Mouse (Mus musculus) stomach, embryonic 14.5 days (tissue): ENCODE data around the gene Gm21969. TPM values are rescaled to one million over a fixed set of nuclear protein-coding genes. Genes with fewer than 3 reads are reported as not detected.

Experiments
- ATAC-seq: fragments of 200-750 bp; cut with Nextera tagmentation; 2 replicates; pipeline ENCODE4 v1.8.0; 2017; ENCODE audit warnings: low read depth, moderate TSS enrichment; ENCODE audit not compliant: insufficient number of reproducible peaks, insufficient read depth, low FRiP score
- H3K27ac ChIP-seq: fragments of 300-500 bp; sonication (generic); 2 replicates; pipeline ENCODE4 v1.5.1; 2014; ENCODE audit warnings: mild to moderate bottlenecking, low read length, moderate library complexity, mixed read lengths
- H3K27me3 ChIP-seq: fragments of 300-500 bp; sonication (generic); 2 replicates; pipeline ENCODE4 v1.6.1; 2014; ENCODE audit warnings: low read length, control low read depth, mixed read lengths; ENCODE audit not compliant: control insufficient read depth, insufficient read depth
- H3K36me3 ChIP-seq: fragments of 300-500 bp; sonication (generic); 2 replicates; pipeline ENCODE4 v1.6.1; 2014; ENCODE audit warnings: mild to moderate bottlenecking, control low read depth, low read length, moderate library complexity, mixed read lengths; ENCODE audit not compliant: control insufficient read depth, insufficient read depth
- H3K4me1 ChIP-seq: fragments of 300-500 bp; sonication (generic); 2 replicates; pipeline ENCODE4 v1.6.1; 2014; ENCODE audit warnings: low read length, control low read depth, mixed read lengths; ENCODE audit not compliant: control insufficient read depth, insufficient read depth
- H3K4me2 ChIP-seq: fragments of 300-500 bp; sonication (generic); replicated peaks from 2 replicates; pipeline ENCODE4 v1.6.1; 2014; ENCODE audit warnings: low read depth, low read length, control low read depth
- H3K4me3 ChIP-seq: fragments of 300-500 bp; sonication (generic); 2 replicates; pipeline ENCODE4 v1.5.1; 2014; ENCODE audit warnings: low read depth, low read length, control low read depth
- H3K9ac ChIP-seq: fragments of 300-500 bp; sonication (generic); replicated peaks from 2 replicates; pipeline ENCODE4 v1.6.1; 2014; ENCODE audit warnings: low read depth, mild to moderate bottlenecking, control low read depth, low read length, moderate library complexity, mixed read lengths
- H3K9me3 ChIP-seq: fragments of 300-500 bp; sonication (generic); 2 replicates; pipeline ENCODE4 v1.6.1; 2016; ENCODE audit warnings: low read depth, low read length, control low read depth; ENCODE audit not compliant: control insufficient read depth
- WGBS: fragments of 180-500 bp; shearing (Covaris S2); extraction: QIAGEN DNeasy Blood & Tissue Kit; methylation state at CpG from one replicate; pipeline ENCODE4 v1.1.7; 2014; 5-methylcytosine and 5-hydroxymethylcytosine counted together
- polyA plus RNA-seq: library from polyadenylated mRNA; unstranded; fragments of >200 nt; fragmentation: Nextera tagmentation; extraction: Ambion mirVana; gene quantifications from 2 replicates; pipeline ENCODE4 v1.2.1, GENCODE M21; 2014

Gm21969 gene
- not detected in 2 replicates for polyA plus RNA-seq

GRCm38 (mm10) chr4:139602357-139603244, at the start of gene Gm21969:
TSS of gene Gm21969 (plus strand) at chr4:139603186.
- peaks cover 10% of the 10 kb centered on the region; the same call in 1 of the 2 replicates for H3K36me3 ChIP-seq
- no peaks in the 10 kb centered on the region for H3K27me3 ChIP-seq
- WGBS = 50% methylated on average over 14 of the region's 14 CpGs
- no peak within 1 kb of the TSS for H3K4me3 ChIP-seq
- peaks cover 45% of the 10 kb centered on the region for H3K4me1 ChIP-seq
- peak within 1 kb of the TSS; percentile 83 for H3K27ac ChIP-seq
- H3K9ac ChIP-seq = no peak within 1 kb of the TSS; the same call in 1 of the 2 replicates
- no peak for ATAC-seq
- no peaks in the 10 kb centered on the region for H3K9me3 ChIP-seq
- no peak within 1 kb of the TSS for H3K4me2 ChIP-seq

- no peak overlapping the region for H3K4me2 ChIP-seq
- no peaks in the 10 kb centered on the region for H3K9me3 ChIP-seq
- no peaks in the 10 kb centered on the region for H3K36me3 ChIP-seq
- ATAC-seq = no peak
- no peak overlapping the region for H3K27ac ChIP-seq
- H3K4me1 ChIP-seq = no peaks in the 10 kb centered on the region
- H3K27me3 ChIP-seq = no peaks in the 10 kb centered on the region
- no peak overlapping the region for H3K9ac ChIP-seq
- H3K4me3 ChIP-seq = no peak overlapping the region
- WGBS = 80% methylated on average over 11 of the region's 11 CpGs
Observed at GRCm38 (mm10) chr4:139555235-139555634, 47.8 kb upstream of the Gm21969 start.

DNA sequence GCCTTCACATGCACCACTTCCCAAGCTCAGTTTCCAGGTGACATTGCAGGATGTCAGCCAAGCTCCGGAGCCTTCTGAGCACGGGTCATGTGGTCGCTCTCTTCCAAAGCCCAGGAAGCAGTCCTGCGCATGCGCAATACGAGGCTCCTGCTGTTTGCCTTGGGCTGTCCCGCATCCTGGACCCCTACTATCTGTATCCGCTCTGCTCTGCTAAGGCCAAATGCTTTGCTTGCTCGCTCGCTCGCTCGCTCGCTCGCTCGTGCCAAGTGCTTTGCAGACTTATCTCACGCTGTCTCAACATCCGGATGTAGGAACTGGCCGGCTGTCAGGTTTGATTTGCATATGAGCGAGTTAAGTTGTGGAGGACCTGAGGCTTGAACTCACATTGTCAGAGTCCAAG, 47.0 kb upstream of the Gm21969 start:
- no peak for ATAC-seq
- Histone ChIP-seq H3K4me3 (no peak overlapping the region), H3K36me3 (no peaks in the 10 kb centered on the region), H3K27me3 (no peaks in the 10 kb centered on the region), H3K27ac (no peak overlapping the region), H3K4me2 (peak overlapping the region; percentile 12; the same call in 1 of the 2 replicates), H3K4me1 (no peaks in the 10 kb centered on the region), H3K9ac (no peak overlapping the region), H3K9me3 (no peaks in the 10 kb centered on the region)
- 65% methylated on average over 19 of the region's 19 CpGs for WGBS

- no peaks in the 10 kb centered on the region for H3K9me3 ChIP-seq
- no peak for ATAC-seq
- no peaks in the 10 kb centered on the region for H3K4me1 ChIP-seq
- H3K27ac ChIP-seq = no peak overlapping the region
- H3K27me3 ChIP-seq = no peaks in the 10 kb centered on the region
- WGBS = 82% methylated on average over 15 of the region's 15 CpGs
- no peak overlapping the region for H3K9ac ChIP-seq
- no peak overlapping the region for H3K4me3 ChIP-seq
- no peak overlapping the region for H3K4me2 ChIP-seq
- no peaks in the 10 kb centered on the region for H3K36me3 ChIP-seq
Observed at GRCm38 (mm10) chr4:139568361-139568760, 34.6 kb upstream of the Gm21969 start.

DNA sequence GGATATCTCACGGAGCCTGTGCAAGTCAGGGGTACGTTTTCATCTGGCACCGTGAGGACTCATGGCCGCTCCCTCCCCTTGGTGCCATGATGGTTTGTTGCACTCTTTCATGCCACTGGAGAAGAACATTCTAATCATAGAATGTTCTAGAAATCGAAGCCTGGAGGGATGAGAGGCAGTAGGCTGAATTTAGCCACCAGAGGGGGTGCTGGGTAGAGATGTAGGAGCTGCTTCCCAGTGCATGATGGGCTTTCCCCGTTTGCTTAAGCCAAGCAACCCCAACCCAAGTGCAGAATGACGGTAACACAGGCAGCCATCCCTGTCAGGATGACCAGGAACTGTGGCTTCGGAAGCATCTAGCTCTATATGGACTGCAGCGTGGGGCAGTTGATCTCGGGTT, 32.2 kb upstream of the Gm21969 start:
- 78% methylated on average over 10 of the region's 10 CpGs for WGBS
- no peaks in the 10 kb centered on the region for H3K36me3 ChIP-seq
- no peak for ATAC-seq

GRCm38 (mm10) chr4:139572928-139573512, 30.0 kb upstream of the Gm21969 start:
- Histone ChIP-seq H3K36me3 (no peaks in the 10 kb centered on the region), H3K27ac (no peak overlapping the region), H3K27me3 (no peaks in the 10 kb centered on the region), H3K4me1 (peaks cover 25% of the 10 kb centered on the region), H3K4me2 (no peak overlapping the region), H3K9ac (no peak overlapping the region), H3K9me3 (no peaks in the 10 kb centered on the region), H3K4me3 (no peak overlapping the region)
- 86% methylated on average over 12 of the region's 12 CpGs for WGBS
- ATAC-seq = no peak

More for the DNA sequence above, 32.2 kb upstream of the Gm21969 start:
- H3K27me3 ChIP-seq = no peaks in the 10 kb centered on the region
- no peak overlapping the region for H3K4me3 ChIP-seq
- no peak overlapping the region for H3K4me2 ChIP-seq
- H3K9me3 ChIP-seq = no peaks in the 10 kb centered on the region
- H3K27ac ChIP-seq = no peak overlapping the region
- H3K4me1 ChIP-seq = peaks cover 6% of the 10 kb centered on the region
- H3K9ac ChIP-seq = no peak overlapping the region

GRCm38 (mm10) chr4:139574156-139574798, 28.7 kb upstream of the Gm21969 start:
- Histone ChIP-seq H3K4me2 (peak overlapping the region; percentile 96), H3K36me3 (no peaks in the 10 kb centered on the region), H3K9me3 (no peaks in the 10 kb centered on the region), H3K4me1 (peaks cover 37% of the 10 kb centered on the region), H3K27ac (peak overlapping the region; percentile 87), H3K4me3 (peak overlapping the region; percentile 82), H3K9ac (peak overlapping the region; percentile 76), H3K27me3 (no peaks in the 10 kb centered on the region)
- ATAC-seq = peak; percentile 97
- under 1% methylated on average over 52 of the region's 52 CpGs for WGBS
